Mouse (Mus musculus) retina, embryonic 14.5 days (tissue): Measurements from ENCODE around the gene Fut2.

Experiments
- DNase-seq: peaks from one replicate; pipeline ENCODE4 v3.0.0-alpha.2; 2015; ENCODE audit warnings: low spot score

Fut2 gene

GRCm38 (mm10) chr7:45638623-45639401 is 27.4 kb downstream of the Fut2 start:
- peak; percentile 99 for DNase-seq

- DNase-seq: no peak
Observed at GRCm38 (mm10) chr7:45637710-45638109, 28.5 kb downstream of the Fut2 start.

- no peak for DNase-seq
Observed at GRCm38 (mm10) chr7:45635711-45636688, 30.2 kb downstream of the Fut2 start.

GRCm38 (mm10) chr7:45634946-45635681 is 31.1 kb downstream of the Fut2 start:
- DNase-seq: no peak

GRCm38 (mm10) chr7:45632499-45632898 is 33.7 kb downstream of the Fut2 start:
- peak; percentile 56 for DNase-seq

- peak; percentile 47 for DNase-seq
Observed at GRCm38 (mm10) chr7:45630064-45630907, 35.9 kb downstream of the Fut2 start.

GRCm38 (mm10) chr7:45628364-45629294 is 37.6 kb downstream of the Fut2 start:
- peak; percentile 94 for DNase-seq

GRCm38 (mm10) chr7:45627261-45627660 is 38.9 kb downstream of the Fut2 start, which contains the start of gene Rasip1:
Rasip1 (plus strand) TSS chr7:45627488.
- DNase-seq: no peak

- DNase-seq: no peak
Observed at GRCm38 (mm10) chr7:45626571-45627076, 39.6 kb downstream of the Fut2 start.

GRCm38 (mm10) chr7:45625481-45625880 is 40.7 kb downstream of the Fut2 start:
- DNase-seq: no peak

- no peak for DNase-seq
Observed at GRCm38 (mm10) chr7:45624718-45625117, 41.5 kb downstream of the Fut2 start.

- no peak for DNase-seq
Observed at GRCm38 (mm10) chr7:45623507-45623906, 42.7 kb downstream of the Fut2 start.

GRCm38 (mm10) chr7:45621443-45621842 is 44.8 kb downstream of the Fut2 start, which contains the start of gene Izumo1:
Izumo1 (plus strand) TSS chr7:45621811.
- DNase-seq: no peak

GRCm38 (mm10) chr7:45619592-45619991 is 46.6 kb downstream of the Fut2 start:
- no peak for DNase-seq

GRCm38 (mm10) chr7:45618316-45618715 is 47.9 kb downstream of the Fut2 start:
- no peak for DNase-seq

GRCm38 (mm10) chr7:45617042-45617695 is 49.0 kb downstream of the Fut2 start, which contains the start of gene Fut1:
Fut1 (plus strand) TSS chr7:45617289.
- DNase-seq: no peak

GRCm38 (mm10) chr7:45616277-45616676 is 49.9 kb downstream of the Fut2 start:
- DNase-seq: no peak

GRCm38 (mm10) chr7:45609511-45609910 is 56.7 kb downstream of the Fut2 start:
- no peak for DNase-seq

- DNase-seq: no peak
Observed at GRCm38 (mm10) chr7:45605704-45606289, 60.4 kb downstream of the Fut2 start.
